Mouse (Mus musculus) stomach, embryonic 15.5 days (tissue): ENCODE data around the gene Katnal1. TPM values are rescaled to one million over a fixed set of nuclear protein-coding genes. Genes with fewer than 3 reads are reported as not detected.

Experiments used
- ATAC-seq: fragments of 200-750 bp; cut with Nextera tagmentation; 2 replicates; pipeline ENCODE4 v1.8.0; 2017; ENCODE audit warnings: low read depth, moderate number of reproducible peaks, moderate TSS enrichment; ENCODE audit not compliant: insufficient read depth, low FRiP score
- H3K27ac ChIP-seq: fragments of 300-500 bp; sonication (generic); 2 replicates; pipeline ENCODE4 v1.5.1; 2015; ENCODE audit warnings: mild to moderate bottlenecking, inconsistent platforms
- H3K27me3 ChIP-seq: fragments of 300-500 bp; sonication (generic); replicated peaks from 2 replicates; pipeline ENCODE4 v1.6.1; 2015; ENCODE audit warnings: inconsistent platforms
- H3K36me3 ChIP-seq: fragments of 300-500 bp; sonication (generic); 2 replicates; pipeline ENCODE4 v1.6.1; 2015; ENCODE audit warnings: inconsistent platforms
- H3K4me1 ChIP-seq: fragments of 300-500 bp; sonication (generic); 2 replicates; pipeline ENCODE4 v1.6.1; 2015; ENCODE audit warnings: inconsistent platforms
- H3K4me2 ChIP-seq: fragments of 300-500 bp; sonication (generic); 2 replicates; pipeline ENCODE4 v1.6.1; 2015; ENCODE audit warnings: mild to moderate bottlenecking, inconsistent platforms
- H3K4me3 ChIP-seq: fragments of 300-500 bp; sonication (generic); replicated peaks from 2 replicates; pipeline ENCODE4 v1.5.1; 2015; ENCODE audit warnings: inconsistent platforms
- H3K9ac ChIP-seq: fragments of 300-500 bp; sonication (generic); 2 replicates; pipeline ENCODE4 v1.6.1; 2015; ENCODE audit warnings: inconsistent platforms
- H3K9me3 ChIP-seq: fragments of 300-500 bp; sonication (generic); 2 replicates; pipeline ENCODE4 v1.6.1; 2016; ENCODE audit warnings: inconsistent platforms
- WGBS: fragments of 180-500 bp; shearing (Covaris S2); methylation state at CpG from one replicate; pipeline ENCODE4 v1.1.7; 2015; 5-methylcytosine and 5-hydroxymethylcytosine counted together
- polyA plus RNA-seq: library from polyadenylated mRNA; unstranded; fragments of >200 nt; fragmentation: Nextera tagmentation; extraction: Ambion mirVana; gene quantifications from 2 replicates; pipeline ENCODE4 v1.2.1, GENCODE M21; 2015

Katnal1 gene
- polyA plus RNA-seq, 1 experiment from 2014 or later: 12.2 TPM

- WGBS: 71% methylated on average over 7 of the region's 7 CpGs
- Histone ChIP-seq H3K9me3 (no peaks in the 10 kb centered on the region), H3K9ac (no peak overlapping the region), H3K27ac (no peak overlapping the region), H3K4me3 (no peak overlapping the region), H3K36me3 (no peaks in the 10 kb centered on the region), H3K4me2 (no peak overlapping the region), H3K27me3 (no peaks in the 10 kb centered on the region), H3K4me1 (no peaks in the 10 kb centered on the region)
- no peak; the same call in 1 of the 2 replicates for ATAC-seq
Observed at GRCm38 (mm10) chr5:148825732-148826131, 103.4 kb downstream of the Katnal1 start.

- no peak overlapping the region for H3K4me2 ChIP-seq
- WGBS: 79% methylated on average over 13 of the region's 13 CpGs
- H3K9me3 ChIP-seq: no peaks in the 10 kb centered on the region
- H3K4me1 ChIP-seq: peaks cover 11% of the 10 kb centered on the region; the same call in 1 of the 2 replicates
- 0 out of 2 replicates have a peak, but pooled peaks cover 4% of the 10 kb centered on the region for H3K27me3 ChIP-seq
- no peaks in the 10 kb centered on the region for H3K36me3 ChIP-seq
- no peak overlapping the region for H3K4me3 ChIP-seq
- H3K27ac ChIP-seq: no peak overlapping the region
- no peak overlapping the region for H3K9ac ChIP-seq
- ATAC-seq: no peak
Observed at GRCm38 (mm10) chr5:148822772-148823171, 106.3 kb downstream of the Katnal1 start.

Other genes starting within 250 kb of the Katnal1 start
- 0.67 and 0.80 TPM in 2 replicates for gene Gm42791, start 65.8 kb upstream of the Katnal1 start, polyA plus RNA-seq